Mouse (Mus musculus): Measurements from ENCODE around the gene Gjd2. TPM values are rescaled to one million over a fixed set of nuclear protein-coding genes. Genes with fewer than 3 reads are reported as not detected.

The Gjd2 gene
- not detected in 2 replicates for polyA plus RNA-seq (2012; rRNA removed)

- no peak for DNase-seq (ENCODE audit: low read depth)
Measured at GRCm38 (mm10) chr2:114013295-114013771, at the start of gene Gjd2. TSS of gene Gjd2 (minus strand) at chr2:114013619.

GRCm38 (mm10) chr2:114060071-114060591 is 46.7 kb upstream of the Gjd2 start:
- no peak for DNase-seq (ENCODE audit: low read depth)

GRCm38 (mm10) chr2:114059608-114060007 is 46.2 kb upstream of the Gjd2 start:
- no peak for DNase-seq (ENCODE audit: low read depth)

- no peak for DNase-seq (ENCODE audit: low read depth)
Measured at GRCm38 (mm10) chr2:114058226-114058796, 44.9 kb upstream of the Gjd2 start.

- no peak for DNase-seq (ENCODE audit: low read depth)
Measured at GRCm38 (mm10) chr2:114057303-114057853, 44.0 kb upstream of the Gjd2 start.

- no peak for DNase-seq (ENCODE audit: low read depth)
Measured at GRCm38 (mm10) chr2:114054129-114054528, 40.7 kb upstream of the Gjd2 start.

- no peak for DNase-seq (ENCODE audit: low read depth)
Measured at GRCm38 (mm10) chr2:114052696-114053598, 39.5 kb upstream of the Gjd2 start, which contains the start of gene Actc1. TSS of gene Actc1 (minus strand) at chr2:114053548.

GRCm38 (mm10) chr2:114051871-114052241 is 38.4 kb upstream of the Gjd2 start:
- no peak for DNase-seq (ENCODE audit: low read depth)

- DNase-seq (ENCODE audit: low read depth), result no peak
Measured at GRCm38 (mm10) chr2:114051111-114051870, 37.9 kb upstream of the Gjd2 start.

- no peak for DNase-seq (ENCODE audit: low read depth)
Measured at GRCm38 (mm10) chr2:114050150-114050549, 36.7 kb upstream of the Gjd2 start.

GRCm38 (mm10) chr2:114049372-114049771 is 36.0 kb upstream of the Gjd2 start:
- no peak for DNase-seq (ENCODE audit: low read depth)

- DNase-seq (ENCODE audit: low read depth), result no peak
Measured at GRCm38 (mm10) chr2:114047960-114048611, 34.7 kb upstream of the Gjd2 start.

- no peak for DNase-seq (ENCODE audit: low read depth)
Measured at GRCm38 (mm10) chr2:114046151-114046664, 32.8 kb upstream of the Gjd2 start.

GRCm38 (mm10) chr2:114037926-114038325 is 24.5 kb upstream of the Gjd2 start:
- DNase-seq (ENCODE audit: low read depth), result no peak

GRCm38 (mm10) chr2:114032259-114032658 is 18.8 kb upstream of the Gjd2 start:
- no peak for DNase-seq (ENCODE audit: low read depth)

- DNase-seq (ENCODE audit: low read depth), result no peak
Measured at GRCm38 (mm10) chr2:114023383-114023782, 10.0 kb upstream of the Gjd2 start.

- no peak for DNase-seq (ENCODE audit: low read depth)
Measured at GRCm38 (mm10) chr2:114020210-114020563, 6.8 kb upstream of the Gjd2 start.

- no peak for DNase-seq (ENCODE audit: low read depth)
Measured at GRCm38 (mm10) chr2:114019474-114020209, 6.2 kb upstream of the Gjd2 start.

GRCm38 (mm10) chr2:114018136-114018535 is 4.7 kb upstream of the Gjd2 start:
- DNase-seq (ENCODE audit: low read depth), result no peak

GRCm38 (mm10) chr2:114014839-114015238 is 1.4 kb upstream of the Gjd2 start:
- DNase-seq (ENCODE audit: low read depth), result no peak

Data from gonadal fat pad, adult 2 months (tissue).